Mouse (Mus musculus) adrenal gland, postnatal 10 days (tissue): ENCODE measurements around the gene Tmem270. TPM values are rescaled to one million over a fixed set of nuclear protein-coding genes. Genes with fewer than 3 reads are reported as not detected.

Experiments used
- DNase-seq: peaks from one replicate; pipeline ENCODE4 v3.0.0; 2021; ENCODE audit warnings: mixed read lengths
- total RNA-seq, 2 experiments: library from RNA; stranded (reverse); gene quantifications; 2 replicates each; pipeline ENCODE4 v1.2.3; 2021

Gene Tmem270
- total RNA-seq, 2 experiments from 2014 or later: not detected

GRCm38 (mm10) chr5:134883077-134883476 is 23.5 kb downstream of the Tmem270 start:
- no peak for DNase-seq

GRCm38 (mm10) chr5:134876801-134877200 is 29.7 kb downstream of the Tmem270 start:
- no peak for DNase-seq

GRCm38 (mm10) chr5:134875245-134875644 is 31.3 kb downstream of the Tmem270 start:
- no peak for DNase-seq

GRCm38 (mm10) chr5:134873956-134874879 is 32.3 kb downstream of the Tmem270 start:
- peak; percentile 38 for DNase-seq

GRCm38 (mm10) chr5:134873034-134873433 is 33.5 kb downstream of the Tmem270 start:
- no peak for DNase-seq

- peak; percentile 39 for DNase-seq
Measured at GRCm38 (mm10) chr5:134872597-134872996, 33.9 kb downstream of the Tmem270 start.

- no peak for DNase-seq
Measured at GRCm38 (mm10) chr5:134868506-134868905, 38.0 kb downstream of the Tmem270 start.

- no peak for DNase-seq
Measured at GRCm38 (mm10) chr5:134867320-134868144, 39.0 kb downstream of the Tmem270 start.

GRCm38 (mm10) chr5:134865158-134865557 is 41.4 kb downstream of the Tmem270 start:
- DNase-seq: peak; percentile 80

GRCm38 (mm10) chr5:134861902-134862497 is 44.5 kb downstream of the Tmem270 start:
- no peak for DNase-seq

- DNase-seq: no peak
Measured at GRCm38 (mm10) chr5:134859193-134859592, 47.3 kb downstream of the Tmem270 start.

GRCm38 (mm10) chr5:134858378-134858777 is 48.2 kb downstream of the Tmem270 start:
- no peak for DNase-seq

GRCm38 (mm10) chr5:134852873-134853272 is 53.7 kb downstream of the Tmem270 start:
- no peak for DNase-seq

Other genes starting within 250 kb of the Tmem270 start
- 10 to 100 TPM; 17.9 to 20.5 TPM for gene Limk1, start 218.1 kb downstream of the Tmem270 start, total RNA-seq
- 1,000 to 10,000 TPM in 1 of 2 experiments, 100 to 1,000 TPM in 1; 255 to 1,124 TPM for gene Eln, start 159.4 kb downstream of the Tmem270 start, total RNA-seq
- 1 to 10 TPM in 1 of 2 experiments, under 1 TPM in 1; 0.75 to 3.3 TPM for gene Cldn13, start 8.8 kb upstream of the Tmem270 start, total RNA-seq
- 10 to 100 TPM; 23.6 to 24.2 TPM for gene Mettl27, start 25.6 kb upstream of the Tmem270 start, total RNA-seq
- gene Cldn4, start 40.2 kb upstream of the Tmem270 start, total RNA-seq: under 1 TPM; 0.21 to 0.57 TPM
- 10 to 100 TPM in 1 of 2 experiments, 1 to 10 TPM in 1; 8.2 to 13.9 TPM for gene Cldn3, start 79.5 kb upstream of the Tmem270 start, total RNA-seq
- gene Abhd11, start 102.4 kb upstream of the Tmem270 start, total RNA-seq: 10 to 100 TPM; 67.3 to 77.9 TPM
- 1 to 10 TPM; 6.8 to 9.5 TPM for gene Stx1a, start 116.7 kb upstream of the Tmem270 start, total RNA-seq
- 10 to 100 TPM; 23.7 to 24.5 TPM for gene Dnajc30, start 157.5 kb upstream of the Tmem270 start, total RNA-seq
- 10 to 100 TPM; 41.3 to 44.6 TPM for gene Bud23, start 158.2 kb upstream of the Tmem270 start, total RNA-seq
- gene Vps37d, start 171.5 kb upstream of the Tmem270 start, total RNA-seq: 1 to 10 TPM; 3.8 to 4.5 TPM
- gene Mlxipl, start 183.2 kb upstream of the Tmem270 start, total RNA-seq: 10 to 100 TPM; 59.1 to 71.7 TPM
- gene Tbl2, start 242.9 kb upstream of the Tmem270 start, total RNA-seq: 10 to 100 TPM; 23.2 to 23.5 TPM